Mouse (Mus musculus): Measurements from ENCODE around the gene Klk8.

GRCm38 (mm10) chr7:43778176-43778970, 19.0 kb upstream of the Klk8 start:
- TF ChIP-seq CTCF (conservative IDR thresholded peaks at IDR 0.05; ENCODE audit: low read length) (no peak), POU5F1 (IDR thresholded peaks at IDR 0.05; ENCODE audit: borderline replicate concordance, low read length) (no peak), NANOG (IDR thresholded peaks at IDR 0.05; ENCODE audit: borderline replicate concordance, low read length) (no peak)

Data from E14TG2a.4 (cell line).